Mouse (Mus musculus) kidney, adult 2 months (tissue): Measurements from ENCODE around the gene Zscan10.

Experiments used
- CTCF ChIP-seq: fragments of 200-500 bp; conservative IDR thresholded peaks from 2 replicates; pipeline ENCODE4 v1.5.1; 2011; ENCODE audit warnings: low read depth, mild to moderate bottlenecking, control low read depth, low read length, moderate library complexity, mixed read lengths; ENCODE audit not compliant: insufficient read depth, insufficient read length
- POLR2A ChIP-seq: fragments of 200-500 bp; IDR thresholded peaks from one replicate; pipeline ENCODE4 v1.6.1; 2011; ENCODE audit warnings: low read depth, low read length, control low read depth

DNA sequence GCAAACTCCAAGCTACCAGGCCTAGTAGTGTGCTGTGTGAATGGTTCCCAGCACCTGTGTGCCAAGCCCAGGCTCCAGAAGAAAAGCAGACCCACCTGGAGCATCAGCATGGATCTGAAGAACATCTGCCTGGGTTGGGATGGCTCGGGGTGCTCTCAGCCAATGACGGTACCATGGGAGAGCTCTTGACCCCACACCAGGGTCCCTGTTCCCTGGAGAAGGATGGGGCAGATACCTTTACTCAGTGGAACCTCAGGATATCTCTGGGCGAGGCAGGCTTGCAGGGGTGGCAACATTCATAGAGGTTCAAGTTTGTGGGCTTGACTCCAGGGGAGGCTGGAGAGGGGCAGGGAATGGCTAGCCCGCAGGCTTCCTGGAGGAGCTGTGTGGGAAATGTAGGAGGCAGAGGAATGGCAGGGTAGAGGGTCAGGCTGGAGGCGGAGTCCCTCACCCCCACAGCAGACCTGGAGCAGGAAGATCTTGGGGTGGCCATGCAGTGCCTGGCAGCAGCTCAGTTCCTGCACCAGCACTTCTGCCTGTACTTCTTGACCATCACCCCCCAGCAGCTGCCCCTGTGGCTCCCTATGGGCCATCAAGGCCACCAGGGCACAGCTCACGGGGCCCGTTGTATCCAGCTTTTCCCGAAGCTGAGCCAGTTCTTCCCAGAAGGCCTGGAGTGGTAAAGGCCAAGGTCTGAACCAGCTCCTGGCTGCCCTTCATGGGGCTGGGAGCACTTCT lies 47.6 kb upstream of the Zscan10 start:
- TF ChIP-seq POLR2A (no peak), CTCF (no peak)
